Mouse (Mus musculus) spleen, adult 2 months (tissue): ENCODE measurements around the gene Olfr1500. TPM values are rescaled to one million over a fixed set of nuclear protein-coding genes. Genes with fewer than 3 reads are reported as not detected.

Source experiments
- DNase-seq, 2 experiments: peaks; one replicate each; pipeline versions ENCODE4 v3.0.0 to v3.0.0-alpha.2; 2012 to 2021; ENCODE audit warnings: low spot score in 2 of 2, low read depth in 1 of 2
- H3K27ac ChIP-seq: fragments of 200-500 bp; 2 replicates; pipeline ENCODE4 v1.5.1; 2012; ENCODE audit warnings: low read length, inconsistent platforms; ENCODE audit not compliant: insufficient read depth
- H3K27me3 ChIP-seq: fragments of 200-500 bp; 2 replicates; pipeline ENCODE4 v1.6.1; 2012; ENCODE audit warnings: mild to moderate bottlenecking, moderate library complexity, low read length, inconsistent platforms; ENCODE audit not compliant: control insufficient read depth, insufficient read depth
- H3K36me3 ChIP-seq: fragments of 200-500 bp; 2 replicates; pipeline ENCODE4 v1.6.1; 2012; ENCODE audit warnings: mild to moderate bottlenecking, low read length, inconsistent platforms; ENCODE audit not compliant: control insufficient read depth, insufficient read depth
- H3K4me1 ChIP-seq: fragments of 200-500 bp; 2 replicates; pipeline ENCODE4 v1.6.1; 2011; ENCODE audit warnings: inconsistent platforms; ENCODE audit not compliant: control insufficient read depth, insufficient read depth, insufficient read length
- H3K4me3 ChIP-seq: fragments of 200-500 bp; 2 replicates; pipeline ENCODE4 v1.5.1; 2011; ENCODE audit warnings: mild to moderate bottlenecking, inconsistent platforms; ENCODE audit not compliant: insufficient read depth, insufficient read length; ENCODE audit errors: extremely low read depth
- CTCF ChIP-seq: fragments of 200-500 bp; IDR thresholded peaks from 2 replicates; pipeline ENCODE4 v1.5.1; 2011; ENCODE audit warnings: mild to moderate bottlenecking, inconsistent platforms; ENCODE audit not compliant: insufficient read depth, insufficient read length, insufficient replicate concordance; ENCODE audit errors: extremely low read depth
- POLR2A ChIP-seq: fragments of 200-500 bp; IDR thresholded peaks from 2 replicates; pipeline ENCODE4 v1.6.1; 2011; ENCODE audit warnings: low read depth, low read length, inconsistent platforms
- WGBS: fragments of 180-500 bp; shearing (Covaris S2); methylation state at CpG from one replicate; pipeline ENCODE4 v1.1.7; 2018; 5-methylcytosine and 5-hydroxymethylcytosine counted together
- polyA plus RNA-seq: library from polyadenylated mRNA; depleted of rRNA; stranded (reverse); fragments of >200 nt; gene quantifications from 2 replicates; pipeline ENCODE4 v1.2.3, GENCODE M21; 2012; rRNA removed

Gene Olfr1500
- polyA plus RNA-seq, 1 experiment, result not detected

GRCm38 (mm10) chr19:13798102-13798501 is 32.2 kb downstream of the Olfr1500 start, which contains the start of gene Olfr1497:
Gene Olfr1497 (minus strand): TSS chr19:13798202.
- TF ChIP-seq CTCF, result no peak
- Histone ChIP-seq H3K27me3 (no peaks in the 10 kb centered on the region), H3K4me1 (no peaks in the 10 kb centered on the region), H3K27ac (no peak within 1 kb of the TSS), H3K36me3 (no peaks in the 10 kb centered on the region), H3K4me3 (no peak within 1 kb of the TSS)
- no peak for DNase-seq

GRCm38 (mm10) chr19:13777578-13777977 is 52.7 kb downstream of the Olfr1500 start, which contains the start of gene Olfr1496:
Gene Olfr1496 (plus strand): TSS chr19:13777878.
- 86% methylated on average over 1 of the region's 1 CpGs for WGBS
- Histone ChIP-seq H3K4me1 (no peaks in the 10 kb centered on the region), H3K27me3 (no peaks in the 10 kb centered on the region), H3K36me3 (no peaks in the 10 kb centered on the region), H3K4me3 (no peak within 1 kb of the TSS), H3K27ac (no peak within 1 kb of the TSS)
- TF ChIP-seq CTCF, result no peak
- no peak for TF ChIP-seq POLR2A
- DNase-seq, result no peak

Other genes with a start within 250 kb of the Olfr1500 start
- gene Olfr1484, start 247.0 kb downstream of the Olfr1500 start, polyA plus RNA-seq, result not detected in 2 replicates
- not detected in 2 replicates for gene Olfr1487, start 213.1 kb downstream of the Olfr1500 start, polyA plus RNA-seq
- gene Olfr1489, start 198.9 kb downstream of the Olfr1500 start, polyA plus RNA-seq, result not detected in 2 replicates
- not detected in 2 replicates for gene Olfr1490, start 179.4 kb downstream of the Olfr1500 start, polyA plus RNA-seq
- not detected in 2 replicates for gene Olfr1491, start 133.2 kb downstream of the Olfr1500 start, polyA plus RNA-seq
- gene Olfr1493-ps1, start 107.2 kb downstream of the Olfr1500 start, polyA plus RNA-seq, result not detected in 2 replicates
- not detected in 2 replicates for gene Olfr1494, start 90.8 kb downstream of the Olfr1500 start, polyA plus RNA-seq
- gene Olfr1495, start 65.9 kb downstream of the Olfr1500 start, polyA plus RNA-seq, result not detected in 2 replicates
- not detected in 2 replicates for gene Olfr1496, start 52.6 kb downstream of the Olfr1500 start, polyA plus RNA-seq
- gene Olfr1497, start 32.3 kb downstream of the Olfr1500 start, polyA plus RNA-seq, result not detected in 2 replicates
- not detected in 2 replicates for gene Olfr1499, start 11.0 kb downstream of the Olfr1500 start, polyA plus RNA-seq
- not detected in 2 replicates for gene Olfr1501, start 20.2 kb upstream of the Olfr1500 start, polyA plus RNA-seq
- gene Olfr1502, start 31.3 kb upstream of the Olfr1500 start, polyA plus RNA-seq, result not detected in 2 replicates
- gene Olfr1504, start 67.4 kb upstream of the Olfr1500 start, polyA plus RNA-seq, result not detected in 2 replicates
- gene Olfr1505, start 83.0 kb upstream of the Olfr1500 start, polyA plus RNA-seq, result not detected in 2 replicates